Mouse (Mus musculus): ENCODE measurements around the gene Prickle1. TPM values are rescaled to one million over a fixed set of nuclear protein-coding genes. Genes with fewer than 3 reads are reported as not detected.

The Prickle1 gene
- polyA plus RNA-seq, 1 experiment, result not detected

DNA sequence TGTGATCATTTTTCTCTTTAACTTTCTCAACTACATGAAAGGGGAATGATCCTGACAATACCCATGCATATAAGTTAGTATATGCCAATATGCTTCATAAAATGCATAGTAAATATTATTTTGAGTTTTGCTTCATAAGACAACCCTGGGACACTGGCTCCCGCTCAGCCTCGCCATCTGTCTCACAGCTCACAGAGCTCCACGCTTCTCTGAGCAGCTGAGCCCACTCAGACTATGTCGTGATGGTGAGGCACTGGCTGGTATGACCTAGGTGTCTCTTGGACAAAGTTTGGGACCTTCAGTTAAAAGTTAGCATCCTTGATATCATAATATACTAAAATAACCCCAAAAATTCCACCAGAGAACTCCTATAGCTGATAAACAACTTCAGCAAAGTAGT, 20.6 kb upstream of the Prickle1 start:
- TF ChIP-seq CTCF (IDR thresholded peaks at IDR 0.05; ENCODE audit: low read depth, low read length) (no peak), POLR2A (IDR thresholded peaks at IDR 0.05; ENCODE audit: borderline replicate concordance, low read depth, low read length) (no peak)
- H3K4me1 ChIP-seq (ENCODE audit: control insufficient read depth, insufficient read depth, low read length), result no peaks in the 10 kb centered on the region
- no peak overlapping the region for H3K27ac ChIP-seq (ENCODE audit: insufficient read depth, low read depth, low read length)
- no peak overlapping the region for H3K4me3 ChIP-seq (ENCODE audit: insufficient read depth, low read length)

DNA sequence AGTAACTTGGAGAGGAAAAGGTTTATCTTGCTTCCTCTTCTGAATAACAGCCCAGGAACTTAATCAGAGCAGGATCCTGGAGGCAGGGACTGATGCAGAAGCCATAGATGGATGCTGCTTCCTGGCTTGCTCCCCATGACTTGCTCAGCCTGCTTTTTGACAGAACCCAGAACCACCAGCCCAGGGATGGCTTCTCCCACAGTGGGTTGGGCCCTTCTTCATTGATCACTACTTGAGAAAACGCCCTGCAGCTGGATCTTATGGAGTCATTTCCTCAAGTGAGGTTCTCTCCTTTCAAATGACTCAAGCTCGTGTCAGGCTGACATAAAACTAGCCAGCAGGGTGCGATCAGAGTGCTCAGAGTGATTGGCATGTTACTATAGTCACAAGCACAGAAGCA, 19.3 kb upstream of the Prickle1 start:
- Histone ChIP-seq H3K27ac (ENCODE audit: insufficient read depth, low read depth, low read length) (no peak overlapping the region), H3K4me1 (ENCODE audit: control insufficient read depth, insufficient read depth, low read length) (no peaks in the 10 kb centered on the region), H3K4me3 (ENCODE audit: insufficient read depth, low read length) (no peak overlapping the region)
- no peak for TF ChIP-seq POLR2A (IDR thresholded peaks at IDR 0.05; ENCODE audit: borderline replicate concordance, low read depth, low read length)
- no peak for TF ChIP-seq CTCF (IDR thresholded peaks at IDR 0.05; ENCODE audit: low read depth, low read length)

DNA sequence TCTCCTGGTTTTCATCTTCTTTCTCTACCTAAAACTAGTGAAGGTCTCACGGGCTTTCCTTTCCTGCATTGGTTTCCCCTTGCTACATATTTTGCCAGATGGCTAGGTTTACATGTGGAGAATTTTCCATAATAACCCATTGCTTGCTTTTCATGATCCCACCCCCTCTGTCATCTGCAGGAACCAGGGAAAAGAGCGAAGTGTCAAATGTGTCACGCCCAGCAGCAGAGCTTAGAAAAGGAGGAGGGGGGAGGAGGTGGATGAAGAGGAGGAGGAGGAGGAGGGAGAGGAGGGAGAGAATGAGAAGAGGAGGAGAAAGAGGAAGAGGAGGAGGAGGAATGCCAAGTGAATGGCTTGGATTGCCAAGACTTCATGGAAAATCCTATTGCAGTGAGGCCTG, 17.9 kb upstream of the Prickle1 start:
- Histone ChIP-seq H3K4me1 (ENCODE audit: control insufficient read depth, insufficient read depth, low read length) (no peaks in the 10 kb centered on the region), H3K27ac (ENCODE audit: insufficient read depth, low read depth, low read length) (no peak overlapping the region), H3K4me3 (ENCODE audit: insufficient read depth, low read length) (no peak overlapping the region)
- no peak for TF ChIP-seq POLR2A (IDR thresholded peaks at IDR 0.05; ENCODE audit: borderline replicate concordance, low read depth, low read length)
- TF ChIP-seq CTCF (IDR thresholded peaks at IDR 0.05; ENCODE audit: low read depth, low read length), result no peak

DNA sequence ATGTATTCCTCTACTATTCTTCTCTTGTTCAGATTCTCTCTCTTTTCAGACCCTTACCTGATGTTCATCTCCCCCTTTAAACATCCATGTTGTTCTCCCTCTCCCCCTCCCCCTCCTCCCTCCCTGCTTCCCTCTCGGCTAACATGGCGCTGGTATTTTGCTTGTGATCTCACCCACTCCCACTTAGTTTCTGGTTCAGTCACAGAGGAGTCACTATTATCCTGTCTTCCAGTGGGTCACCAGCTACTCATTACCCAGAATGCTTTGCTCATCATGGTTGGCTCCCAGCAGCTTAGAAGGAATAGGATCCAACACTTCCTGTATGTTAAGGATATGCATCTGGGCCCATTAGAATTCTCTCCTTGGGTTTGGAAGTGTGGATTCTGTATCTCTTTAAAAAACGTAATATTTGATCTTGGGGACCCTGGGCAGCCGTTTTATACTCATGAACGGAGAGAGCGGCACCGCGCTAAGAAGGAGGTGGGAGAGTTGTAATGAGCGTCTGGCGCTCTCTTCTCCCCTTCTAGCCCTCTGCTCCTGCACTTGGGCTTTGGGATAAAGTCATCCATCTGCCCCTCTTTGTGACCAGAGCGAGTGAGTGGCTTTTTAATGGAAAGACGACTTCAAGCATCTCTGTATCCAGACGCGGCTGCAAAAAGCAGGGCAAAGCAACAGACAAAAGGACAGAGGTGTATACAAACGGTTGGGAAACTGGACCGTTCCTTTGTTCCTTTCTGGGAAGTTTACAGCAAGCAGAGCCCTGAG, 16.0 kb upstream of the Prickle1 start:
- no peaks in the 10 kb centered on the region for H3K4me1 ChIP-seq (ENCODE audit: control insufficient read depth, insufficient read depth, low read length)
- TF ChIP-seq POLR2A (IDR thresholded peaks at IDR 0.05; ENCODE audit: borderline replicate concordance, low read depth, low read length) (no peak), CTCF (IDR thresholded peaks at IDR 0.05; ENCODE audit: low read depth, low read length) (no peak)
- no peak overlapping the region for H3K27ac ChIP-seq (ENCODE audit: insufficient read depth, low read depth, low read length)
- H3K4me3 ChIP-seq (ENCODE audit: insufficient read depth, low read length), result no peak overlapping the region

DNA sequence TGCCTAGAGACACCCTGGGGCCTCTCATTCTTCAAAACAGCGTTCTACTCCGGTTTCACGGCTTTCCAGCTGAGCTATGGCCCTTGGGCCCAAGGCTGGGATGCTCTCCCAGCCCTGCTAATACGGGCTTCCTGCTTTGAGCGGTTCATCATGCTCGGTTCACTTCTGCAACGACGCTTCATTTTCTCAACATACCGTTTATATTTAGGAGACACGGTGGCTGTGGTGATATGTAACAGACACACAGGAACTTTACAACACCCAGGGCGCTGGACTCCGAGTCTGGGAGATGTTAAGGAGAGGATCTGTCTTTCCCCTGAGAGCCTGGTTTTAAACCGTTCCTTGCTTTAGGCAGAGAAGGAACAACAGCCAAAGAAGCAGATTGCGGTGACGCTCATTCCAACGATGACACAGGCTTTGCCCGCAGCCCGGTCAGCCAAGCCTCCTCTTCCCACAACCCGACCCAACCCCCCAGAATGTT, 15.1 kb upstream of the Prickle1 start:
- H3K27ac ChIP-seq (ENCODE audit: insufficient read depth, low read depth, low read length), result no peak overlapping the region
- H3K4me1 ChIP-seq (ENCODE audit: control insufficient read depth, insufficient read depth, low read length), result no peaks in the 10 kb centered on the region
- TF ChIP-seq POLR2A (IDR thresholded peaks at IDR 0.05; ENCODE audit: borderline replicate concordance, low read depth, low read length) (no peak), CTCF (IDR thresholded peaks at IDR 0.05; ENCODE audit: low read depth, low read length) (no peak)
- no peak overlapping the region for H3K4me3 ChIP-seq (ENCODE audit: insufficient read depth, low read length)

DNA sequence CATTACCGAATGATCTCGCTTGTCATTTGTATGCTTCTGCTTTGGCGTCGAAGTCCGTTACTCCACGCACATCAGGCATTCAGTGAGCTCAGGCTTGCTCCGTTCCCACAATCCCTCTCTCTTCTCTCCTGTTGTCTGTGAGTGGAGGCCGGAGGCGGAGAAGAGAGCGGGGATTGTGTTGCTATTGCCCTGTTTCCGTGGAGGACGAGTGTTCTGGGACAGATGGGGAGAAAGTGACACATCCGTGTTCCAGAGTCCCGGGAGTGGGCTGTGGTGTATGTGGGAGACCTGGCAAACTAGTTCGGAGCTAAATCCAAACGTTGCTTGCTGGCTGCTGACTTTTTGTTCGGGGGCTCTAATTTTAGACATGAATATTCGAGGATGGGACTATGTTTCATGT, 14.6 kb upstream of the Prickle1 start:
- Histone ChIP-seq H3K4me3 (ENCODE audit: insufficient read depth, low read length) (no peak overlapping the region), H3K27ac (ENCODE audit: insufficient read depth, low read depth, low read length) (no peak overlapping the region), H3K4me1 (ENCODE audit: control insufficient read depth, insufficient read depth, low read length) (no peaks in the 10 kb centered on the region)
- TF ChIP-seq POLR2A (IDR thresholded peaks at IDR 0.05; ENCODE audit: borderline replicate concordance, low read depth, low read length) (no peak), CTCF (IDR thresholded peaks at IDR 0.05; ENCODE audit: low read depth, low read length) (no peak)

DNA sequence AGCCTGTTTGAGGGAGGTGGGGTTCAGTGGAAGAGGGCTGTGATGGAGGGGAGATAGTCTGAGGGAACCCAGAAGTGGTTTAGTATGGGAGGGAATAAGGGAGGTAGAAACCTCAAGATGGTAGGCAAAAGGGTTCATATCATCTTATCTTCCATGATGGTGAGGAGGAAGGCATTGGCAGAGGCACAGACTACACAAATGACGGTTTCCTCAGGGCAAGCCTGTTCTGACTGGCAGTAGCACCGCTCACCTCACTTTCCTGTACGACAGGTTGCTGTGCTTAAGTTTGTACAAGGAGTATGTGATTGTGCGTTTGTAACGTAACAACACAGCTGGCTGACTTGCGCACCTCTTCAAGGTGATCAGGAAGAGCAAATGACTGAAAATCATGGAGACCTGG, 7.2 kb upstream of the Prickle1 start:
- no peak for TF ChIP-seq CTCF (IDR thresholded peaks at IDR 0.05; ENCODE audit: low read depth, low read length)
- TF ChIP-seq POLR2A (IDR thresholded peaks at IDR 0.05; ENCODE audit: borderline replicate concordance, low read depth, low read length), result no peak
- Histone ChIP-seq H3K27ac (ENCODE audit: insufficient read depth, low read depth, low read length) (no peak overlapping the region), H3K4me3 (ENCODE audit: insufficient read depth, low read length) (no peak overlapping the region), H3K4me1 (ENCODE audit: control insufficient read depth, insufficient read depth, low read length) (no peaks in the 10 kb centered on the region)

DNA sequence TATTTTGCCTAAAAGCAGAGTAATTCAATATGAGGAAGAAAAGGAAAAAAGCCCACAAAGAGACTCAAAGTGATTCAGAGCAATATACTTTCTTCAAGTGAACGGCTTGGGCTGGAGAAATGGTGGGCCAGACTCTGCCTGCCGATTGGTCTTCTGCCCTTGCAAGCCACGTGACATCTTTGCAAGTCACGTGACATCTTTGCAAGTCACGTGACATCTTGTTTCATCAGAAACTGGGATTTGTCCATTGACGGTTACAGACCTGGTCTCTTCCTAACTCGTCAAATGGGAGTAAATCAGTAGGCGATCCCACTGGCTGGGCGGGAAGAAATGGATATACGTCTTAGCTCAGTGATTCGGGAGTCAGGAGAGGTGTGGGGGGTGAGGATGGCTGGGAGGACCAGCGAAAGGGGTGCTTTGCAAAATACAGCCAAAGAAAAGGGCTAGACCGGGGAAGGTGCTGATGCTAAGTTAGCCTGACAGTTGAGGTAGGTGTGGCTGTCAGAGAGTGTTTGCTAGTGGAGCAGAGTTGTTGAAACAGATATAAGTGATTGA, 5.8 kb upstream of the Prickle1 start:
- TF ChIP-seq POLR2A (IDR thresholded peaks at IDR 0.05; ENCODE audit: borderline replicate concordance, low read depth, low read length) (no peak), CTCF (IDR thresholded peaks at IDR 0.05; ENCODE audit: low read depth, low read length) (no peak)
- no peaks in the 10 kb centered on the region for H3K4me1 ChIP-seq (ENCODE audit: control insufficient read depth, insufficient read depth, low read length)
- H3K27ac ChIP-seq (ENCODE audit: insufficient read depth, low read depth, low read length), result no peak overlapping the region
- H3K4me3 ChIP-seq (ENCODE audit: insufficient read depth, low read length), result no peak overlapping the region

DNA sequence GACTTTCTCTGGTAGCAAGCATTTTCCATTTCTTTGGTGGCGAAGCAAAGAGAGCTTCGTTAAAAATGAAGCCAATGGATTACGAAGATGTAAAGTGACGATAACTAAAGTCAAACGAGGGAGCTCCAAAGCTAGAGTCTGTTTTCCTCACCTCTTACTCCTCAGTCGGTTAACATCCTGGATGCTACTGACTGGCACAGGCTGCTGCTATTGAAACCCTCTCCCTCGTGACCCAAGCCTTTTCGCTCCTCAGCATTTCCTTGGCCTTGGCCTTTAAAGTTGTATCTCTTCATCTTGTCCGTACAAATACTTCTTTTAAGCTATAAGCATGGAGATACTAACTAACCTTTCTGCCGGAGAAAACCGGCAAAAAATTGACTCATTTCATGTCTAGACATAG, 1.3 kb upstream of the Prickle1 start:
- H3K4me3 ChIP-seq (ENCODE audit: insufficient read depth, low read length), result no peak overlapping the region
- TF ChIP-seq POLR2A (IDR thresholded peaks at IDR 0.05; ENCODE audit: borderline replicate concordance, low read depth, low read length), result no peak
- TF ChIP-seq CTCF (IDR thresholded peaks at IDR 0.05; ENCODE audit: low read depth, low read length), result no peak

DNA sequence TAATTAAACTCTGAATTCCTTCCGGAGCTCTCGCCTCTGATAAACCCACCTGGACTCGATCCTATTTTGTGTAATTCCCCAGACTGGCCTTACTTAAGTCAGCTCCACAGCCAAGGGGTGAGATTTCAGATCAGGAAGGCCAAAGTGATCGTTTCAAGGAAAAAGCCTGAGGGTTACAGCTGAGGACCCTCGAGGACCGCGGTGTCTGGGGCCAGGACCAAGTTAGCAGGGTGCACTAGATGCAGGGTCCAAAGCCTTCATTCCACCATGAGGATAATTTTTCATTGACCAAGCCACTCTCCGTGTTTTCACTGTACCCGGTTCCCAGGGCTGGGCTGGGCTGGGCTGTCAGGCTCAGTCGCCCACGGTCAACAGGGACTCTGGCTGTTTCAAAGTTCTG, 594 bp upstream of the Prickle1 start:
- no peak overlapping the region for H3K27ac ChIP-seq (ENCODE audit: insufficient read depth, low read depth, low read length)
- peak overlapping the region; percentile 71 for H3K4me3 ChIP-seq (ENCODE audit: insufficient read depth, low read length)
- TF ChIP-seq CTCF (IDR thresholded peaks at IDR 0.05; ENCODE audit: low read depth, low read length) (no peak), POLR2A (IDR thresholded peaks at IDR 0.05; ENCODE audit: borderline replicate concordance, low read depth, low read length) (no peak)
- no peaks in the 10 kb centered on the region for H3K4me1 ChIP-seq (ENCODE audit: control insufficient read depth, insufficient read depth, low read length)

More for the DNA sequence above, 1.3 kb upstream of the Prickle1 start:
- Histone ChIP-seq H3K27ac (ENCODE audit: insufficient read depth, low read depth, low read length) (no peak overlapping the region), H3K4me1 (ENCODE audit: control insufficient read depth, insufficient read depth, low read length) (no peaks in the 10 kb centered on the region)
